Mouse (Mus musculus) thymus, postnatal 10 days (tissue): ENCODE measurements around the gene Cog4.
A peak's percentile ranks its signal among the peaks of the same experiment; 100 is the strongest.

ENCODE experiments used
- DNase-seq, 2 experiments: peaks; one replicate each; pipeline ENCODE4 v3.0.0; 2021; ENCODE audit warnings: low spot score in 2 of 2

Cog4 gene

GRCm38 (mm10) chr8:110846405-110847170 is at the start of gene Cog4, which contains the start of gene Sf3b3:
Gene Cog4, plus strand, starts transcription at chr8:110846600.
Gene Sf3b3, minus strand, starts transcription at chr8:110846787.
- peak; percentile 66 to 85 for DNase-seq

DNA sequence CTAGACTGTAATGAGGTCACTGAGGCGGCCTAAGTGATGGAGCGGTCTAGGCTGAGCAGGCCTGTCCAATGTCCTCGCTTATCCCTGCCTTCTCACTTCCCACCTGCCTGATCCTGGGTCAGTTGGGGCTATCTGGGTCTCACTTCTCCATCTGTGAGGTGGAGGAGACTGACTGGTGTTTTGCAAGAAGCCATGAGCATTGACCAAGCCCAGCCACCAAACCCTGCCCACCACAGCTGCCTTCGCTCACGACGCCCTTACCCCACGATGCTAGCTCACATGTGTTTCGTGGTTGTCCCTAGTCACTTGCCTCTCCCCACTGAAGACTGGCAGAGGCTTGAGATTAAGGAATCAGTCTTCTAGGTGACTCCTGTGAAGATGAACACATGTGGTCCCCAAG is 49.3 kb upstream of the Cog4 start:
- no peak for DNase-seq

- no peak for DNase-seq
Measured at GRCm38 (mm10) chr8:110802988-110803387, 43.4 kb upstream of the Cog4 start.

GRCm38 (mm10) chr8:110803856-110804255 is 42.5 kb upstream of the Cog4 start:
- DNase-seq = peak; percentile 26 to 35

DNA sequence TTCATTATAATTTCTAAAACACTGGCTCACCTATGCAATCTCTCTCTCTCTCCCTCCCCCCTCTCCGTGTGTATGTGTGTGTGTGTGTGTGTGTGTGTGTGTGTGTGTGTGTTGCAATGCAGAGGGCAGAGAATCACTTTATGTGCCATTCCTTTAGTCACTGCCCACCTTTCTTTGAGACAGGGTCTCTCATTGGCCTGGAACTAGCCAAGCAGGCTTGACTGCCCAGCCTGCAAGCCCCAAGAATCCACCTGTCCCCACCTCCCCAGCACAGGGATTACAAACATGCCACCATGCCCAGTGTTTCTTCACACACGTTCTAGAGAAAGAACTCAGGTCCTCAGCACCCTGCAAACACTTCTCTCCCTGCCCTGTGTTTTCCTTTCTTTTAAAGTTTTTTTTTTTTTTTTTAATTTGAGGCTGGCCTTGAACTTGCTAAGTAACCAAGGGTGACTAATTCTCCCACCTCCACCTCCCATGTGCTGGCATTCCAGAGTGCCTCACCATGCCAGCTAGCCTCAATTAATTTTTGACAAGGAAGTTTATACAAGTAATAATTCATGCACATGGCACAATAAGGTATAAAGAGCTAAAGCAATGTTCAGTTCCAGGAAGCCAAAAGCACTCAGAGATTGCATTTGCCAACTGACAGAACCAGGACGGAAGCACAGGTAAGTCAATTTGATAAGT is 41.4 kb upstream of the Cog4 start:
- no peak for DNase-seq

GRCm38 (mm10) chr8:110805669-110806068 is 40.7 kb upstream of the Cog4 start, which contains the start of gene Il34:
Gene Il34, minus strand, starts transcription at chr8:110805924.
- peak; percentile 72 to 79 for DNase-seq

- DNase-seq = peak; percentile 35 to 37
Measured at GRCm38 (mm10) chr8:110806146-110806545, 40.3 kb upstream of the Cog4 start.

DNA sequence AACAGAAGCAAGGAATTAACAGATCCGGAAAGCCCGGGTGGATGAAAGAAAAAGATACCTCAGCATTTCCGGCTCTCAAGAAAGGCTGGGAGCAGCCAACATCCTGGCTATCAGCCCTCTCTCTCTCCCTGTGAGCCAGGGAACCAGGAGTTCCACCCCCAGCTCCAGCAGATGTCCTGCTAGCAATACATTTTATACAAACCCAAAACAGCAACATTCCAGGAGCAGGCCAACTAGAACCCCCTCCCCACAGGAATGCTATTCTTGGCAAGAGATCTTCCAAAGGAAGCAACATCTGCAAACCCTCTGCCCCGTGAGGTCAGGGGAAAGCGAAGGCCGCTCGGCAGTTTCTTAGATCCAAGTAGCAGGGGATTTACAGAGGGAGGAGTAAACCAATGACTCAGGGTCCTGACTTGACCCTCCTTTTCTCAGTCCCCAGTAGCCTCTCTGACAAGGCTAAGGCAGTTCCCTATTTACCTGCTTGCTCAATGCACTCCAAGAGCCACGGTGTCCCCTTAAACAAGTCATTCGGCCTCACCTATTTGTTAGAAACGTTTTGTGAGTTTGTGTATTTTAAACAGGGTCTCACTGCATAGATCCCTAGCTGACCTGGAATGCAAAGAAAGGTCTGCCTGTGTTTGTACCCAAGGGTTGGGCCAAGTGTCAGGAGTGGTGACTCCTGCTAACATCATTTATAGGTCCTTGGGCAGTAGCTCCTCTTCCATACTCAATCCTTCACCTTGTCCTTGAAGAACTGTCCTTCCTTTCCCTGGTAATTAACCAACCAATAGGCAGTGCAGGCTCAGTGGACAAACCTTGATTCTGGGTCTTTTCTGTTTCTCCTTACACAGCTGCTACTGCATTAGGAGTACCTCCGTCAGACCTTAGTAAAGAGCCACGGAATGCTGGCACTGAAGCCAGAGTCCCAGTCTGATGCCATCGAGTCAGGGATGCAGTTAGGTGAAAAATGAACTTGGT is 37.6 kb upstream of the Cog4 start:
- DNase-seq = no peak

GRCm38 (mm10) chr8:110809831-110810230 is 36.6 kb upstream of the Cog4 start:
- no peak for DNase-seq

GRCm38 (mm10) chr8:110810481-110811065 is 35.8 kb upstream of the Cog4 start:
- no peak for DNase-seq

- DNase-seq = no peak
Measured at GRCm38 (mm10) chr8:110811116-110811515, 35.3 kb upstream of the Cog4 start.

DNA sequence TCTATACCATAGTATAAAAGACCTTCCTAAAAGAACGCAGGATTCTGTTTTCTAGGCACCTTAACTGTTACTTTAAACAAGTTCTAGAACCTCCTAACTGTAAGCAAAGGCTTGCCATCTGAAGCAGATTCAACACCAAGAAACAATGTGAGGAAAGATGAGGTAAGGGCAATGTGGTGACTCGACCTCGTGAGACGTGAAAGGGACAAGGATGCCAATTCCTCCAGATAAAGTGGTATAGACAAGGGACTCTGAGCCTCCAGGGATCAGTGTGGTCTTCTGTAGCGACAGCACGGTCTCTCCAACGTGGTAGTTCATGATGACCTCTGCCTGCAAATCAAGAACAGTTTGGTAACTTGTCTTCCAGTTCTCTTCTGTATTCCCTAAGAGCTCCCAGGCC is 34.6 kb upstream of the Cog4 start:
- DNase-seq = no peak

GRCm38 (mm10) chr8:110812349-110813080 is 33.9 kb upstream of the Cog4 start:
- no peak for DNase-seq

- DNase-seq = no peak
Measured at GRCm38 (mm10) chr8:110813081-110813812, 33.2 kb upstream of the Cog4 start.

GRCm38 (mm10) chr8:110815308-110815707 is 31.1 kb upstream of the Cog4 start:
- no peak for DNase-seq

DNA sequence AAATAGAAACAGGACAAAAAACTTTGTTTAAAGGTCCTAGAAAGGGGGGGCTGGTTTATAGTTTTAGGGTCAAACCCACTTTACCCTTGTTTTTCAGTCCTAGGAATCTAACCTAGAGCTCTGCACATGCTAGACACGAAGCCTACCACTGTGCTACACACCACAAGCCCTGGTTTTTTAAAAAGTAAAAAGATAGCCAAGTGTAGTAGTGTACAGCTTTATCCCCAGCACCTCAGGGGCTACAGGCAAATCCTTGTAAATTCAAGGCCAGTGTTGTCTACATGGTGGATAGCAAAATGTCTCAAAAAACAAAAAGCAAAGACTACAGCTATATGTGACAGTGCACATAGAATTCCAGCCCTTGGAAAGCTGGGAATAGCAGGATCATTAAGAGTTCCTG is 29.4 kb upstream of the Cog4 start:
- DNase-seq = no peak

- no peak for DNase-seq
Measured at GRCm38 (mm10) chr8:110818593-110818992, 27.8 kb upstream of the Cog4 start.

- no peak for DNase-seq
Measured at GRCm38 (mm10) chr8:110820257-110820656, 26.1 kb upstream of the Cog4 start.

GRCm38 (mm10) chr8:110821960-110822359 is 24.4 kb upstream of the Cog4 start:
- DNase-seq = no peak

DNA sequence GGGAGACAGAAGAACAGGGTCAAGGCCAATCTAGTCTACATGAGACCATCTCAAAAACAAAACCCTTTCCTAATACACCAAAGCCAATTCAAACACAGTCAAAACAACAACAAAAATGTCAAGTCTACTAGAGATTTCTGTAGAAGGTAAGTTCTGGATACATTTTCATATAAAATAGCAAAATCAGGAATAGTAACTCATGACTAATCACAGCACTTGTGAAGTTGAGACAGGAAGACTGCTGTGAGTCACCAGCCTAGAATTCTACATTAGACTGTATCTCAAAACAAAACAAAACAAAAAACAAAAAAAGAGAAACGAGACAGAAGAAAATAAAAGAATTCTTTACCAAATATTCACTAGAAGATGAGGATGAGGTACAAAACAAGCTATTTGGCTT is 21.5 kb upstream of the Cog4 start:
- DNase-seq = no peak
